Mouse (Mus musculus) urinary bladder, adult 2 months (tissue): ENCODE results near the gene Tigit. TPM values are rescaled to one million over a fixed set of nuclear protein-coding genes. Genes with fewer than 3 reads are reported as not detected.

ENCODE experiments used
- DNase-seq: peaks from one replicate; pipeline ENCODE4 v3.0.0; 2022; ENCODE audit warnings: low spot score
- polyA plus RNA-seq: library from polyadenylated mRNA; depleted of rRNA; stranded (reverse); fragments of >200 nt; gene quantifications from 2 replicates; pipeline ENCODE4 v1.2.3, GENCODE M21; 2012

Gene Tigit
- polyA plus RNA-seq, 1 experiment, result 0.29 TPM

GRCm38 (mm10) chr16:43668294-43668693 lies 4.3 kb upstream of the Tigit start:
- DNase-seq, result no peak

GRCm38 (mm10) chr16:43664861-43665260 lies 915 bp upstream of the Tigit start:
- no peak for DNase-seq

- no peak for DNase-seq
Measured at GRCm38 (mm10) chr16:43662124-43663004, 1.6 kb downstream of the Tigit start.

GRCm38 (mm10) chr16:43661576-43661975 lies 2.4 kb downstream of the Tigit start:
- DNase-seq, result no peak

GRCm38 (mm10) chr16:43655183-43655787 lies 8.7 kb downstream of the Tigit start:
- DNase-seq, result no peak

- no peak for DNase-seq
Measured at GRCm38 (mm10) chr16:43654269-43654668, 9.7 kb downstream of the Tigit start.

- no peak for DNase-seq
Measured at GRCm38 (mm10) chr16:43653288-43653687, 10.7 kb downstream of the Tigit start.

- DNase-seq, result no peak
Measured at GRCm38 (mm10) chr16:43650355-43651080, 13.4 kb downstream of the Tigit start.

GRCm38 (mm10) chr16:43647641-43648040 lies 16.3 kb downstream of the Tigit start:
- no peak for DNase-seq

- DNase-seq, result no peak
Measured at GRCm38 (mm10) chr16:43646943-43647342, 17.0 kb downstream of the Tigit start.

- no peak for DNase-seq
Measured at GRCm38 (mm10) chr16:43645879-43646278, 18.1 kb downstream of the Tigit start.

GRCm38 (mm10) chr16:43641230-43641629 lies 22.7 kb downstream of the Tigit start:
- DNase-seq, result no peak

GRCm38 (mm10) chr16:43638406-43639049 lies 25.4 kb downstream of the Tigit start:
- DNase-seq, result no peak

GRCm38 (mm10) chr16:43637241-43637640 lies 26.7 kb downstream of the Tigit start:
- no peak for DNase-seq

- DNase-seq, result no peak
Measured at GRCm38 (mm10) chr16:43634037-43634436, 29.9 kb downstream of the Tigit start.

GRCm38 (mm10) chr16:43631758-43632157 lies 32.2 kb downstream of the Tigit start:
- no peak for DNase-seq

GRCm38 (mm10) chr16:43628662-43629061 lies 35.3 kb downstream of the Tigit start:
- DNase-seq, result no peak

GRCm38 (mm10) chr16:43625956-43626355 lies 38.0 kb downstream of the Tigit start:
- DNase-seq, result no peak

GRCm38 (mm10) chr16:43625289-43625688 lies 38.7 kb downstream of the Tigit start:
- DNase-seq, result no peak

GRCm38 (mm10) chr16:43624876-43625275 lies 39.1 kb downstream of the Tigit start:
- DNase-seq, result no peak

GRCm38 (mm10) chr16:43623315-43624000 lies 40.5 kb downstream of the Tigit start:
- DNase-seq, result no peak
